Comparison of ENCODE assay signal across 8 mouse cellular contexts in the genomic region with DNA sequence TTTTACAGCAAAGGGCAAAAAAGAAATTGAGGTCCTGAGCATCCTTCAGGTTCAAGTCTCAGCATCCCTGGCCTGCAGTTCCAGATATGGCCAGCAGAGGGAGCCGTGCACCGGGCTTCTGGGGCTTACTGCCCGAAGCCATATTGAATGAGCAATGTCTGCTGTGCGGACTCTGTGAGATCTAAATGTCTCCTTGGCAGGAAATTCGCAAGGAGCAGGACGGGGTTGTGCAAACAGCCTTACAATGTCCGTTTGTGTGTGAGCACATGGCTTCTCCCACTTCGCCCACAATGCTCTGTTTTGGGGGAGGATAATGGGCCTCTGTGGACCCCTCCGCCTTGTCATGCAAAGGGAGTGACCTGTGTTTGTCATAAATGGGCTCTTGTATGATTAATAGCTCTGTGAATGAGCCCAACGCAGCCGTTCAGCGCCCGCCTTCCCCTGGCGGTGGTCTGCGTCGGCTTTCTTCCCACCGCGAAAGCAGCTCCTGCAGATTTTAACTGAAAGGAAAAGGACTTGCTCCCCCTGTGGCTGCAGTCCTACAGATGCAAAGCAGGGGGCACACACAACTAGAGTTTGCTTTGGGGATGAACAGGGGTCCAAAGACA.
DNase-seq lines count a peak whose midpoint lies in the region; ATAC-seq and TF ChIP-seq lines count a peak whose summit lies in the region.

No protein-coding gene starts in this region.

- no peaks in the 10 kb centered on the region for H3K27me3 ChIP-seq in MEL (ENCODE audit: control insufficient read depth in 1 of 2, insufficient read depth in 2 of 2, low read length in 2 of 2)
- H3K27me3 ChIP-seq in lung, embryonic 14.5 days (ENCODE audit: insufficient read depth, low read length): no peaks in the 10 kb centered on the region

- no peak for TF ChIP-seq EP300 in MEL (IDR thresholded peaks at IDR 0.05; ENCODE audit: low read depth in 1 of 2, low read length in 2 of 2)

- H3K79me2 ChIP-seq in MEL (ENCODE audit: control insufficient read depth, insufficient read depth, low read length, poor library complexity): no peaks in the 10 kb centered on the region

- H3K4me3 ChIP-seq in MEL (ENCODE audit: control insufficient read depth in 1 of 2, insufficient read depth in 1 of 2, low read depth in 2 of 2, low read length in 2 of 2): peak overlapping the region; percentile 8 to 21; a peak in 2 of 4 replicates
- peak overlapping the region; percentile 33 for H3K4me3 ChIP-seq in lung, embryonic 14.5 days (ENCODE audit: low read depth, low read length)

- TF ChIP-seq POLR2A in MEL (IDR thresholded peaks at IDR 0.05; ENCODE audit: control insufficient read depth in 1 of 2, insufficient read depth in 1 of 2, low read depth in 1 of 2, low read length in 2 of 2, poor library complexity in 1 of 2): no peak

- 6% methylated on average over 18 of the region's 18 CpGs for WGBS in lung, embryonic 14.5 days

- peaks cover 0 to 9% of the 10 kb centered on the region in 2 experiments; a peak in 2 of 4 replicates for H3K36me3 ChIP-seq in MEL (ENCODE audit: control insufficient read depth in 1 of 2, insufficient read depth in 2 of 2, low read length in 2 of 2)
- H3K36me3 ChIP-seq in lung, embryonic 14.5 days (ENCODE audit: insufficient read depth): no peaks in the 10 kb centered on the region

- peak overlapping the region; percentile 20 for H3K9ac ChIP-seq in MEL (ENCODE audit: control insufficient read depth, low read depth, low read length, poor library complexity, severe bottlenecking)
- peak overlapping the region; percentile 34; the same call in 1 of the 2 replicates for H3K9ac ChIP-seq in lung, embryonic 14.5 days

- peak; percentile 47 for ATAC-seq in frontal cortex, adult (ENCODE audit: low TSS enrichment)
- peak; percentile 56 to 71 for ATAC-seq in hematopoietic stem cell, adult 5-6 weeks (replicated peaks in 1 of 2; ENCODE audit: insufficient read depth in 1 of 2, low FRiP score in 2 of 2, low TSS enrichment in 1 of 2, low read depth in 1 of 2, poor library complexity in 2 of 2, severe bottlenecking in 2 of 2)
- ATAC-seq in lung, embryonic 14.5 days (ENCODE audit: insufficient read depth): peak; percentile 93

- no peak overlapping the region for H3K27ac ChIP-seq in MEL (ENCODE audit: control insufficient read depth, low read depth, low read length)
- H3K27ac ChIP-seq in lung, embryonic 14.5 days (ENCODE audit: low read depth): peak overlapping the region; percentile 90

- H3K9me3 ChIP-seq in MEL (replicated peaks; ENCODE audit: insufficient read depth, low read length): no peaks in the 10 kb centered on the region
- no peaks in the 10 kb centered on the region for H3K9me3 ChIP-seq in lung, embryonic 14.5 days (ENCODE audit: low read depth, low read length)

- peak; percentile 68 for TF ChIP-seq RAD21 in MEL (IDR thresholded peaks at IDR 0.05; ENCODE audit: low read depth, low read length)

- H3K4me2 ChIP-seq in lung, embryonic 14.5 days: peak overlapping the region; percentile 68

- peak; percentile 86 to 97 (median 93) for TF ChIP-seq CTCF in MEL (IDR thresholded peaks at IDR 0.05 in 2 of 3, conservative IDR thresholded peaks at IDR 0.05 in 1 of 3; ENCODE audit: control insufficient read depth in 1 of 3, insufficient read depth in 1 of 3, low read depth in 2 of 3, low read length in 3 of 3, poor library complexity in 1 of 3, severe bottlenecking in 1 of 3)
- TF ChIP-seq CTCF in lung, embryonic 14.5 days (IDR thresholded peaks at IDR 0.05; ENCODE audit: low read depth): peak; percentile 99

- H3K4me1 ChIP-seq in MEL (ENCODE audit: control insufficient read depth in 1 of 2, insufficient read depth in 2 of 2, low read length in 2 of 2): peaks cover 2 to 11% of the 10 kb centered on the region in 2 experiments; a peak in 2 of 4 replicates
- no peaks in the 10 kb centered on the region for H3K4me1 ChIP-seq in lung, embryonic 14.5 days (ENCODE audit: insufficient read depth)

- peak; percentile 74 for DNase-seq in MEL (ENCODE audit: low read depth, low spot score)
- DNase-seq in cerebellum, adult 8-10 months: peak; percentile 90
- DNase-seq in layer of hippocampus, adult 8-10 months (ENCODE audit: low spot score in 2 of 2): peak; percentile 80 to 93
- peak; percentile 96 for DNase-seq in lung, embryonic 14.5 days
- peak; percentile 57 for DNase-seq in ovary, adult 18-20 months (ENCODE audit: low spot score)
- peak; percentile 86 for DNase-seq in thymus, postnatal 0 days (ENCODE audit: low spot score)

TF ChIP-seq in MEL, 35 proteins besides CTCF, POLR2A, EP300 and RAD21:
- peak; percentile 37 for TF ChIP-seq ZC3H11A (IDR thresholded peaks at IDR 0.05; ENCODE audit: low read depth, low read length)
- no peak for TF ChIP-seq CHD1 (IDR thresholded peaks at IDR 0.05; ENCODE audit: low read depth, low read length)
- TF ChIP-seq POLR2AphosphoS2 (IDR thresholded peaks at IDR 0.05; ENCODE audit: low read length): no peak
- TF ChIP-seq POLR2AphosphoS5 (IDR thresholded peaks at IDR 0.05; ENCODE audit: borderline replicate concordance, low read depth, low read length): no peak
- peak; percentile 77 for TF ChIP-seq SMC3 (IDR thresholded peaks at IDR 0.05; ENCODE audit: low read depth, low read length)
- no peak for TF ChIP-seq JUND (IDR thresholded peaks at IDR 0.05; ENCODE audit: low read depth, low read length)
- no peak for TF ChIP-seq ZKSCAN1 (IDR thresholded peaks at IDR 0.05; ENCODE audit: low read depth, low read length)
- TF ChIP-seq TBP (IDR thresholded peaks at IDR 0.05; ENCODE audit: low read depth, low read length): no peak
- no peak for TF ChIP-seq MAX (IDR thresholded peaks at IDR 0.05; ENCODE audit: low read length)
- TF ChIP-seq TAL1 (IDR thresholded peaks at IDR 0.05; ENCODE audit: low read length): no peak
- TF ChIP-seq ETS1 (IDR thresholded peaks at IDR 0.05; ENCODE audit: low read depth, low read length): no peak
- TF ChIP-seq USF2 (IDR thresholded peaks at IDR 0.05; ENCODE audit: borderline replicate concordance in 1 of 2, insufficient read depth in 1 of 2, low read depth in 1 of 2, low read length in 2 of 2): no peak
- no peak for TF ChIP-seq NELFE (IDR thresholded peaks at IDR 0.05; ENCODE audit: low read depth, low read length)
- no peak for TF ChIP-seq UBTF (IDR thresholded peaks at IDR 0.05; ENCODE audit: borderline replicate concordance, insufficient read depth, low read depth, low read length)
